28 mouse cellular contexts compared by ENCODE assay signal in genomic region chr7:6277906-6278305, GRCm38 (mm10). TPM values are rescaled to one million over a fixed set of nuclear protein-coding genes. Genes with fewer than 3 reads are reported as not detected.
DNase-seq lines count a peak whose midpoint lies in the region; ATAC-seq and TF ChIP-seq lines count a peak whose summit lies in the region.
"Had no signal": no experiment of that assay in that cellular context is flagged by ENCODE, and none has a peak within 500 bp of the region (broad histone marks: within the 10 kb centered on the region; RNA-seq: fewer than 3 reads in every experiment).

No protein-coding gene starts in this region.

- H3K4me1 ChIP-seq in liver, embryonic 11.5 days (replicated peaks; ENCODE audit: control insufficient read depth, insufficient read depth, low read length), result peaks cover 7% of the 10 kb centered on the region
- peaks cover 5 to 16% of the 10 kb centered on the region in 2 experiments for H3K4me1 ChIP-seq in liver, embryonic 14.5 days (replicated peaks; ENCODE audit: control insufficient read depth in 2 of 2, insufficient read depth in 2 of 2, low read length in 1 of 2)
- H3K4me1 ChIP-seq: embryonic facial prominence, embryonic 15.5 days; heart, embryonic 10.5 days; hindbrain, embryonic 13.5 days had no signal

- 18% methylated on average over 3 of the region's 3 CpGs for WGBS in liver, embryonic 11.5 days
- WGBS in liver, embryonic 14.5 days (ENCODE audit: insufficient replicate concordance), result 16% methylated on average over 3 of the region's 3 CpGs

- peak; percentile 89 for ATAC-seq in liver, embryonic 11.5 days (replicated peaks; ENCODE audit: low FRiP score)
- peak; percentile 85 for ATAC-seq in liver, embryonic 14.5 days (ENCODE audit: insufficient read depth)
- peak; percentile 70 for ATAC-seq in megakaryocyte progenitor cell, adult 5-6 weeks (replicated peaks; ENCODE audit: poor library complexity)
- ATAC-seq: forebrain, embryonic 14.5 days had no signal

- no peak overlapping the region for H3K27ac ChIP-seq in liver, embryonic 11.5 days (ENCODE audit: low read depth, low read length)
- H3K27ac ChIP-seq in liver, embryonic 14.5 days, result peak overlapping the region; percentile 14; the same call in 1 of the 2 replicates
- H3K27ac ChIP-seq: embryonic facial prominence, embryonic 15.5 days; forebrain, embryonic 10.5 days; heart, embryonic 10.5 days; heart, embryonic 15.5 days; hindbrain, embryonic 13.5 days had no signal

- H3K27me3 ChIP-seq in liver, embryonic 11.5 days (replicated peaks; ENCODE audit: control insufficient read depth, insufficient read depth, low read length), result no peaks in the 10 kb centered on the region
- H3K27me3 ChIP-seq in liver, embryonic 14.5 days (ENCODE audit: control insufficient read depth, insufficient read depth, low read length), result no peaks in the 10 kb centered on the region
- H3K27me3 ChIP-seq: embryonic facial prominence, embryonic 15.5 days; heart, embryonic 15.5 days; hindbrain, embryonic 13.5 days had no signal

- DNase-seq in liver, embryonic 11.5 days (ENCODE audit: low spot score), result no peak
- DNase-seq in liver, result no peak
- peak; percentile 36 for DNase-seq in c-Kit-positive CD71-positive TER-119-positive erythroid progenitor cells, embryonic 14.5 days (ENCODE audit: low spot score)
- peak; percentile 42 to 46 (median 44) for DNase-seq in liver, embryonic 14.5 days (ENCODE audit: low read depth in 3 of 3, low spot score in 3 of 3)
- no peak for DNase-seq in cerebellum, postnatal 36 days
- DNase-seq in adrenal gland, adult (ENCODE audit: inconsistent age in 2 of 2, low spot score in 1 of 2), result no peak
- no peak for DNase-seq in frontal cortex, postnatal 36 days (ENCODE audit: low spot score in 2 of 2)
- DNase-seq: adrenal gland, adult 8-10 months; adrenal gland, postnatal 36 days; cerebellum, adult 11-12 months; cerebellum, adult 9-10 months; cerebellum, postnatal 25 days; embryo, embryonic 11 days; gastrocnemius, postnatal 10 days; heart, adult 18-20 months; heart, postnatal 14 days had no signal

- H3K9ac ChIP-seq in liver, embryonic 11.5 days (ENCODE audit: low read depth, low read length), result no peak overlapping the region
- no peak overlapping the region for H3K9ac ChIP-seq in liver, embryonic 14.5 days (replicated peaks)
- H3K9ac ChIP-seq: embryonic facial prominence, embryonic 15.5 days; heart, embryonic 15.5 days; hindbrain, embryonic 13.5 days had no signal

- no peaks in the 10 kb centered on the region for H3K9me3 ChIP-seq in liver, embryonic 11.5 days (ENCODE audit: control insufficient read depth, low read length)
- no peaks in the 10 kb centered on the region for H3K9me3 ChIP-seq in liver, embryonic 14.5 days (ENCODE audit: control insufficient read depth, low read length)
- H3K9me3 ChIP-seq: embryonic facial prominence, embryonic 15.5 days; forebrain, embryonic 10.5 days; heart, embryonic 10.5 days; heart, embryonic 15.5 days; hindbrain, embryonic 13.5 days had no signal

- H3K4me2 ChIP-seq in liver, embryonic 11.5 days, result peak overlapping the region; percentile 19; the same call in 1 of the 2 replicates
- H3K4me2 ChIP-seq in liver, embryonic 14.5 days (ENCODE audit: low read depth), result no peak overlapping the region
- H3K4me2 ChIP-seq: embryonic facial prominence, embryonic 15.5 days; heart, embryonic 15.5 days; hindbrain, embryonic 13.5 days had no signal

- H3K36me3 ChIP-seq in liver, embryonic 11.5 days (ENCODE audit: control insufficient read depth, insufficient read depth, low read length), result no peaks in the 10 kb centered on the region
- H3K36me3 ChIP-seq in liver, embryonic 14.5 days (replicated peaks; ENCODE audit: control insufficient read depth, insufficient read depth, low read depth), result no peaks in the 10 kb centered on the region
- H3K36me3 ChIP-seq: embryonic facial prominence, embryonic 15.5 days; forebrain, embryonic 10.5 days; heart, embryonic 10.5 days; heart, embryonic 15.5 days; hindbrain, embryonic 13.5 days had no signal

- no peak overlapping the region for H3K4me3 ChIP-seq in liver, embryonic 11.5 days (ENCODE audit: low read depth, low read length)
- no peak overlapping the region for H3K4me3 ChIP-seq in liver, embryonic 14.5 days (ENCODE audit: insufficient read depth in 1 of 2, low read depth in 2 of 2, low read length in 2 of 2)
- H3K4me3 ChIP-seq: embryonic facial prominence, embryonic 15.5 days; erythroblast, embryonic 14.5 days; forebrain, embryonic 10.5 days; heart, embryonic 10.5 days; heart, embryonic 15.5 days; hindbrain, embryonic 13.5 days had no signal

- TF ChIP-seq EP300 in liver, embryonic 14.5 days (IDR thresholded peaks at IDR 0.05; ENCODE audit: low read depth), result peak; percentile 85

- no peak for TF ChIP-seq CTCF in liver, embryonic 14.5 days (IDR thresholded peaks at IDR 0.05; ENCODE audit: low read depth)

RNA-seq across cellular contexts. Expression of gene Zfp667, which starts 8.5 kb away (rescaled TPM):
- 9.9 and 10.3 TPM in 2 replicates for polyA plus RNA-seq in liver, embryonic 11.5 days (2014; fragmentation: Nextera tagmentation; extraction: Ambion mirVana)
- polyA plus RNA-seq in liver, embryonic 14.5 days (2012; rRNA removed), result 1.7 and 2.2 TPM in 2 replicates
- polyA plus RNA-seq in liver, embryonic 14.5 days (2014; fragmentation: Nextera tagmentation; extraction: Ambion mirVana), result 5.3 and 6.6 TPM in 2 replicates
- total RNA-seq in megakaryocyte progenitor cell, adult 5-6 weeks (2015), result 1.3 and 3.3 TPM in 2 replicates
- total RNA-seq in megakaryocyte progenitor cell, adult 5-6 weeks (2017), result 2.8 and 3.4 TPM in 2 replicates

RNA-seq across cellular contexts. Expression of gene Epp13, which starts 25.4 kb away (rescaled TPM):
- not detected in 2 replicates for polyA plus RNA-seq in liver, embryonic 11.5 days (2014; fragmentation: Nextera tagmentation; extraction: Ambion mirVana)
- not detected in 2 replicates for polyA plus RNA-seq in liver, embryonic 14.5 days (2012; rRNA removed)
- polyA plus RNA-seq in liver, embryonic 14.5 days (2014; fragmentation: Nextera tagmentation; extraction: Ambion mirVana), result not detected in 2 replicates
- total RNA-seq in megakaryocyte progenitor cell, adult 5-6 weeks (2015), result not detected in 2 replicates
- total RNA-seq in megakaryocyte progenitor cell, adult 5-6 weeks (2017), result not detected in 2 replicates
- total RNA-seq: adrenal gland, adult 8-10 months; adrenal gland, postnatal 36 days; gastrocnemius, postnatal 10 days; gastrocnemius, postnatal 4 days; heart, adult 18-20 months; heart, postnatal 14 days; hematopoietic stem cell, adult 5-6 weeks had no signal
- polyA plus RNA-seq: C2C12; embryonic facial prominence, embryonic 11.5 days; embryonic facial prominence, embryonic 15.5 days; erythroblast, embryonic 14.5 days; forebrain, embryonic 10.5 days; forebrain, embryonic 14.5 days; heart, embryonic 10.5 days; heart, embryonic 15.5 days had no signal

RNA-seq across cellular contexts. Expression of gene Zfp583, which starts 53.2 kb away (rescaled TPM):
- polyA plus RNA-seq in liver, embryonic 11.5 days (2014; fragmentation: Nextera tagmentation; extraction: Ambion mirVana), result 3.8 and 4.6 TPM in 2 replicates
- 0.73 and 0.79 TPM in 2 replicates for polyA plus RNA-seq in liver, embryonic 14.5 days (2012; rRNA removed)
- 0.54 and 0.88 TPM in 2 replicates for polyA plus RNA-seq in liver, embryonic 14.5 days (2014; fragmentation: Nextera tagmentation; extraction: Ambion mirVana)
- 4.0 TPM in 2 replicates for total RNA-seq in megakaryocyte progenitor cell, adult 5-6 weeks (2015)
- 2.2 and 3.3 TPM in 2 replicates for total RNA-seq in megakaryocyte progenitor cell, adult 5-6 weeks (2017)

RNA-seq across cellular contexts. Expression of gene Zscan5b, which starts 55.8 kb away (rescaled TPM):
- polyA plus RNA-seq in liver, embryonic 11.5 days (2014; fragmentation: Nextera tagmentation; extraction: Ambion mirVana), result not detected in 2 replicates
- polyA plus RNA-seq in liver, embryonic 14.5 days (2012; rRNA removed), result not detected in 2 replicates
- polyA plus RNA-seq in liver, embryonic 14.5 days (2014; fragmentation: Nextera tagmentation; extraction: Ambion mirVana), result not detected in 2 replicates
- not detected in 2 replicates for total RNA-seq in megakaryocyte progenitor cell, adult 5-6 weeks (2015)
- not detected in 2 replicates for total RNA-seq in megakaryocyte progenitor cell, adult 5-6 weeks (2017)
- total RNA-seq: adrenal gland, adult 8-10 months; adrenal gland, postnatal 36 days; gastrocnemius, postnatal 10 days; gastrocnemius, postnatal 4 days; heart, adult 18-20 months; heart, postnatal 14 days; hematopoietic stem cell, adult 5-6 weeks had no signal
- polyA plus RNA-seq: C2C12; embryonic facial prominence, embryonic 11.5 days; embryonic facial prominence, embryonic 15.5 days; erythroblast, embryonic 14.5 days; forebrain, embryonic 10.5 days; forebrain, embryonic 14.5 days; heart, embryonic 10.5 days; heart, embryonic 15.5 days; hindbrain, embryonic 13.5 days had no signal

Comparison
In these comparisons a context has a peak if more than half of its experiments do, and no peak if none do; other contexts are left out.
1. DNase-seq: peak in c-Kit-positive CD71-positive TER-119-positive erythroid progenitor cells, embryonic 14.5 days (single experiment) and liver, embryonic 14.5 days (3 of 3); none in liver, embryonic 11.5 days (single experiment), liver (single experiment), cerebellum, postnatal 36 days (0 of 2), adrenal gland, adult (0 of 2) and frontal cortex, postnatal 36 days (0 of 2).
2. Peak in every context shown above with its lines, with median percentiles within 50 percentile points of each other: ATAC-seq.